In genomic region chr7:35761801-35762200, GRCm38 (mm10) we compare ENCODE assay signal across 23 mouse cellular contexts.
"Had no signal": no experiment of that assay in that cellular context is flagged by ENCODE, and none has a peak within 500 bp of the region (broad histone marks: within the 10 kb centered on the region; RNA-seq: fewer than 3 reads in every experiment).

No protein-coding gene starts in this region.

- H3K9ac ChIP-seq: heart, embryonic 12.5 days; hindbrain, embryonic 12.5 days; hindbrain, embryonic 15.5 days; intestine, embryonic 15.5 days; limb, embryonic 12.5 days had no signal

- H3K27me3 ChIP-seq: heart, embryonic 12.5 days; hindbrain, embryonic 12.5 days; hindbrain, embryonic 15.5 days; intestine, embryonic 15.5 days; limb, embryonic 12.5 days had no signal

- H3K27ac ChIP-seq: heart, embryonic 10.5 days; hindbrain, embryonic 10.5 days; hindbrain, embryonic 12.5 days; hindbrain, embryonic 15.5 days; intestine, embryonic 15.5 days; layer of hippocampus, adult 2 months; left cerebral cortex, adult 2 months; limb, embryonic 10.5 days; limb, embryonic 12.5 days had no signal

- H3K4me1 ChIP-seq: heart, embryonic 10.5 days; heart, embryonic 12.5 days; hindbrain, embryonic 10.5 days; hindbrain, embryonic 12.5 days; hindbrain, embryonic 15.5 days; intestine, embryonic 15.5 days; limb, embryonic 10.5 days; limb, embryonic 12.5 days had no signal

- H3K4me2 ChIP-seq: heart, embryonic 12.5 days; hindbrain, embryonic 12.5 days; hindbrain, embryonic 15.5 days; intestine, embryonic 15.5 days; limb, embryonic 12.5 days; liver, embryonic 11.5 days had no signal

- ATAC-seq: inflammation-experienced regulatory T-cells, adult 6 months; intestine, embryonic 15.5 days; intestine, postnatal 0 days had no signal

- DNase-seq: gastrocnemius, postnatal 14 days; heart, adult 18-20 months; heart, postnatal 10 days; heart, postnatal 4 days; kidney, adult 18-20 months; kidney, adult 8-10 months; kidney, postnatal 10 days; kidney, postnatal 25 days; kidney, postnatal 4 days; liver had no signal

- H3K4me3 ChIP-seq: heart, embryonic 10.5 days; heart, embryonic 12.5 days; hindbrain, embryonic 10.5 days; hindbrain, embryonic 12.5 days; hindbrain, embryonic 15.5 days; intestine, embryonic 15.5 days; layer of hippocampus, adult 2 months; left cerebral cortex, adult 2 months; limb, embryonic 10.5 days; limb, embryonic 12.5 days had no signal

- H3K36me3 ChIP-seq: heart, embryonic 10.5 days; heart, embryonic 12.5 days; hindbrain, embryonic 10.5 days; hindbrain, embryonic 12.5 days; hindbrain, embryonic 15.5 days; intestine, embryonic 15.5 days; limb, embryonic 10.5 days; limb, embryonic 12.5 days had no signal

- H3K9me3 ChIP-seq: hindbrain, embryonic 12.5 days; hindbrain, embryonic 15.5 days; intestine, embryonic 15.5 days; limb, embryonic 10.5 days had no signal
